16 mouse cellular contexts compared by ENCODE assay signal in the genomic region with DNA sequence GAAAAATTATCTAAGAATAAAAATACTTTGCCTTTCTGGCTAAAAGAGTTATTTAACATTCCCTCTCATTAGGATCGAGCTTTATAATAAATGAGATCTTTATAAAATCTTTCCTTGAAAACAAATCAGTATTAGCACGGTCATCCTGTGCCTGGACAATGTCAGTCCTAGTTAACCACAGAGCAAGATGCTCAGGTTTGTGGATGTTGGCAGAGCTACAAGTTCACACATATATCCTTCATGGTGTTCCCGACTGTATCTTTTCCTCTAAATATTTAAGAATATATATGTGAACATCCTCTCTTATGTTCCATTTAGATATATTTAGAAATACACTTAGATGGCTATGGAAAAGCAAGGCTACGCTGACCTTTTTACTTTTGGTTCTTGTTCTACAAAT.
"Had no signal": no experiment of that assay in that cellular context is flagged by ENCODE, and none has a peak within 500 bp of the region (broad histone marks: within the 10 kb centered on the region; RNA-seq: fewer than 3 reads in every experiment).

No protein-coding gene starts in this region.

- H3K36me3 ChIP-seq: neural tube, embryonic 12.5 days; neural tube, embryonic 13.5 days; neural tube, embryonic 15.5 days; stomach, embryonic 15.5 days had no signal

- H3K9me3 ChIP-seq: neural tube, embryonic 12.5 days; neural tube, embryonic 13.5 days; neural tube, embryonic 15.5 days; stomach, embryonic 15.5 days had no signal

- H3K4me3 ChIP-seq: neural tube, embryonic 12.5 days; neural tube, embryonic 13.5 days; neural tube, embryonic 15.5 days; stomach, embryonic 15.5 days had no signal

- H3K27me3 ChIP-seq: neural tube, embryonic 12.5 days; neural tube, embryonic 13.5 days; neural tube, embryonic 15.5 days; stomach, embryonic 15.5 days had no signal

- H3K4me1 ChIP-seq: neural tube, embryonic 12.5 days; neural tube, embryonic 13.5 days; neural tube, embryonic 15.5 days; stomach, embryonic 15.5 days had no signal

- H3K4me2 ChIP-seq: neural tube, embryonic 12.5 days; neural tube, embryonic 13.5 days; neural tube, embryonic 15.5 days; stomach, embryonic 15.5 days had no signal

- H3K27ac ChIP-seq: neural tube, embryonic 12.5 days; neural tube, embryonic 13.5 days; neural tube, embryonic 15.5 days; stomach, embryonic 15.5 days had no signal

- H3K9ac ChIP-seq: neural tube, embryonic 12.5 days; neural tube, embryonic 13.5 days; neural tube, embryonic 15.5 days; stomach, embryonic 15.5 days had no signal

- DNase-seq: retina, postnatal 1 day; right cerebral cortex, adult 18-20 months; right cerebral cortex, postnatal 14 days; right cerebral cortex, postnatal 25 days; right cerebral cortex, postnatal 4 days; spleen, adult 18-20 months; thymus, adult 18-20 months; thymus, adult 2 months; thymus, postnatal 14 days; thymus, postnatal 25 days; thymus, postnatal 36 days; thymus, postnatal 4 days had no signal
